Mouse (Mus musculus) heart, adult 8-10 months (tissue): ENCODE measurements around the gene Zswim3. TPM values are rescaled to one million over a fixed set of nuclear protein-coding genes. Genes with fewer than 3 reads are reported as not detected.

Source experiments
- DNase-seq: peaks from one replicate; pipeline ENCODE4 v3.0.0; 2022; ENCODE audit warnings: low spot score
- total RNA-seq, 4 experiments: library from RNA; stranded (reverse); gene quantifications; 2 replicates each; pipeline ENCODE4 v1.2.4; 2022

Gene Zswim3
- total RNA-seq, result 1 to 10 TPM; 2.2 to 2.7 (median 2.5) TPM

DNA sequence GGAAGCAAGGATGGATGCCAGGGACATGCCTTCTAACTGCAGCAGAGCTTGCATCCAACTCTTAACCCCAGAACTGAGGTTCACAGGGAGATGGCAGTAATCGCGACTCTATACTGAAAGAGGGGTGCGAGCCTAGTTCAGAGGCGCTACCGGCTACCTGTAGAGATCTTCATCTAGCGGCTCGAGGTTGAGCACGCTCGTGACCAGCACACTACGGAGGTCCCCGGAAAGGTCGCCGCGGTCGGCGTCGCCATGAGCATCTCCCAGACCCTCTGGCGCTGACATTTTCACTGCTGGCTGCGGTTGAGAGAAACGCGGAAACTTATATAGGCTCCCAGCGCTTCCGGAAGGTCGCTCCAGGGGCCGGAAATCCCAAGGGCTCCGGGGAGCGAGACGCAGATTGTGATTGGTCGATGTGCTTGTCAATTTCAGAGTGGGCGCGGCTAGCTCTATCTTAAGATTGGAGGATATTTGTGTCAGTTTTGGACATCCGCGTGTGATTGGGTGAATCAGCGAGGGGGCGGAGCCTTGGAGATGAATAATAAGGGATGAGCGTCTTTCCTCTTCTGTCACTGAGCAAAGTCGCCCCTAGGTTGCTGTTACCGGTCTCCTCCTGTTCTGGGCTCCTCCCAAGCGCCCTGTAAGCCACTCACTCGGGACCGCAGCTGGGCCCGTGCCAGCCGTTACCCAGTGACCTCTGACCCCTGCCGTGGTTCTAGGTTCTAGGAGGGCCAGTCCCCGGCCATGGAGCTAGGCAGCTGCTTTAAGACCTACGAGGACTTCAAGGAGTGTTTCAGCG lies at the start of gene Zswim3, which contains the start of gene Acot8:
Gene Zswim3 (plus strand): TSS at position 566 of the 799 bp plus-strand sequence.
Gene Acot8 (minus strand): TSS at position 350 of the 799 bp plus-strand sequence.
- DNase-seq, result peak; percentile 100

DNA sequence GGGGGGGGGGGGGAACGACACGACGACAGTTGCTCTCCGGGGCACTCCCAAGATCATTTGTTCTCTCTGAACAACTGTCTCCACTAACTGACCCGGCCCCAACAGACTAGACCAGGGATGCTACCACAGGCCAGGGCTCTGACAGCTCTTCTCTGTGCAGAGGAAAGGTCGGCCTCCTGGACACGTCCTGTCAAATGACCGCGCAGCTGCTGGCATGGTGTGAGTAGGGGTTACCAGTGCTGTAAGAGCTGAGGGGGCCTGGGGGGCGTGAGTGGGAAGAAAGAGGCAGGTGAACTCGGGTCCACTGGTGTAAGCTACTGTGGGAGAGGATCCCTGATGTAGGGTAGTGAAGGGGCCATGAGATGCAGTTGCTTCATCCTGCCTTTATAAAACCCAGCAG lies 47.1 kb upstream of the Zswim3 start:
- no peak for DNase-seq

DNA sequence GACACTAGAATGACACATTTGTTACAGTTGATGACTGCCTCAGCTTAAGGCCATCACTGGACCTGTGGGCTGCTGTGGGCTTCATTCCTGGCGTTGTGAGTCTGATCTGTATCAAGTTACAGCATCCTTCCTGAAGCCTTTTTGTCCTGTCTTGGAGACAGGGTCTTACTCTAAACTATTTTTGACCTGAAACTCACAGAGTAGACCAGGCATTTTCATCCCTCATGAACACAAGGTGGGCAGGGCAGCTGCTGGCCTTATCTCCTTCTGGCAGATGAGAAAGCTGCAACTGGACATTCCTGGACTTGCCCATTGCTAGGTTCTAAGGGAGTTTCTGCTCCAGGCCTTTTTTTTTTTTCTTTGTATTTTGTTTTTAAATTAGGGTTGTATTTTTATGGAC lies 46.2 kb upstream of the Zswim3 start:
- no peak for DNase-seq

DNA sequence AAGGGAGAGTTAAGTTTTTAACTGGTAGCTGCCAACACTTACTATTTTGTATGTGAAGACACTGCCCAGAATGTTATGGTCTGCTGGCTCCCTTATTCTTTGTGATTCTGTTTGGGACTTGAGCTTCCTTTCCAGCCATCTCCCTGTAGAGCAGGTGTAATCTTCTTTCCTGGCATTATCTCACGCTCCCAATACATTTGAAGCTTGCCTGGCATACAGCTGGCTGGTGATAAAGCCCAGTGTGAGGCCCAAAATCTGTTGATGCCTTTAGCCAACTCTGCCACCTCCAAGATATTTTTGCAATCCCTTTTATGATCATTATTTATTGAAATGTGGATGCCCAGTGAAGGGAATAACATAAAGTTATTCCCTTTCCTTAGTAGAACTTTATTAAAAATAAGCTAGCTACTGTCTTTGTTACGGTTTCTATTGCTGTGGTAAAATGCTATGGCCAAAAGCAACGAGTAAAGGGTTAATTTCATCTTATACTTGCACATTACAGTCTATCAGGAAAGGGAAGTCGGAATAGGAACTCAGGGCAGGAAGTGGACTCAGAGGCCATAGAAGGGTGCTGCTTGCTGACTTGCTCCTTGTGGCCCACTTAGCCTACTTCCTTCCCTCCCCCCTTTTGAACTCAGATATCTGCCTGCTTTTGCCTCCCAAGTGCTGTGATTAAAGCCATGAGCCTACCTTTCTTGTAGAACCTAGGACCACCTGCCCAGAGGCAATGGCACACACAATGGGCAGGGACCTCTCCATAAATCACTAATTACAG lies 44.7 kb upstream of the Zswim3 start:
- DNase-seq, result no peak

DNA sequence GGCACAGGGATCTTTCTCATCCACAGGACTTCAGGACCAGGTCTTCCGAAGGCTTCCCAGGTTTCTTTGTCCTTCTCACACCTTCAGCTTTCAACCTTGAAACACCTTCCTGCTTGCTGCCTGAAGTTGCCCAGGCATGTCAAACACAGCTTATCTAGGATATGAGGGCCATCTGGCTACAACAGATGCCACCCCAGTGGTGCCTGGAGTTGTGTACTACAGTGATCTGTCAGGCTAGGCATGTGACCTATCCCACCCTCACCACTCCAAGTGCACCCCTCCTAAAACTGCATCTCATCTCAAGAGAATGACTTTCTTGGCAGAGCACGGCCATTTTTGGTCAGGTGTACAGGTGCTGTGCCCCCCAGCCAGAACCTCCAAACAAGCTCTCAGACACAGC lies 43.4 kb upstream of the Zswim3 start:
- DNase-seq, result no peak

DNA sequence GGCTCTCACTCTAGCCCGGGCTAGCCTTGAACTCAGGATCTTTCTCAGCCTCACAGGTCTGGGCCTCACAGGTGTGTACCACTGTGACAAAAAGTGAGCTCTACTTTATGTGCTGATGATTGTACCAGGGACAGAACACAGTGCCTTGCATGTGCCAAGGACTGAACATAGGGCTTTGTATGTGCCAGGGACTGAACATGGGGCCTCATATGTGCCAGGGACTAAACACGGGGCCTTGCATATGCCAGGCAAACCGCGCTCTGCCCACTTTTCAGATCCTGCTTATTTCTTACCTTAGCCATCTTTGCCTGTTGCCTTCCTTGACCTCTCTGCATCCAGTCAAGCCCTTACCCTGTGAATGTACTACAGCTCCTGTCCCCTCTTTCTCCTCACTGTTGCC lies 42.9 kb upstream of the Zswim3 start:
- no peak for DNase-seq

DNA sequence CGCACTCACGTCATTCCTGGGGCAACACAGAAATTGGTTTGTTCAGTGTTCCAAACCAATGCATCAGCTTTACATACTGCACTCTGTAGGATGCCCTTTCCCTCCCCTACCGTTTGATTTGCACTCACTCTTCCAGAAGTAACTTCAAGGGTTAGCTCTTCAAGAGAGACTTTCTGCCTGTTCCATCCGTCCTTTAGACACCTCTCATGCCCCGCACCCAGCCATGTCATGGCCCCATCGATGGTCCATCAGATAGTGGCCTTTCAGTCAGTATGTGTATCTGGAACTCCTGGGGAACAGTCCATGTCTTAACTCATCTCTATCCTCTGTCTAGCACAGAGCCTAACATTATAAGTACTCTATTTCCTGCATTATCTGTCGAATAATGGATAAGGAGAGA lies 42.3 kb upstream of the Zswim3 start:
- no peak for DNase-seq

DNA sequence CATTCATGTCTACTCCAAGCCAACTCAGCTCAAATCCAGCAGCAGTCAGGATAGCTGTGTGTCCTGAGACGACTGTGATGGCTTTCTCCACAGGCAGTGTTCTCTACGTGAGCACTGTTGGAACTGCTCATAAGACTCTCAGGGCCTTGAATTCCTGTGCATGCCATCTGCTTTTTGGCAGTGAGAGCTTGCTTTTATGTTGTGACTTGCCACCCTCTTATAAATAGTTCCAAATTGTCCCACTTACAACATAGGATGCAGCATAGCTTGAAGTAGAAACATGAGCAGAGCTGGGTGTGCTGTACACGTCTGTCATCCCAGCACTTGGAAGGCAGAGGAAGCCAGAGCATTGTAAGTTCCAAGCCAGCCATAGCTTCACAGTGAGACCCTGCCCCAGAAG lies 39.1 kb upstream of the Zswim3 start:
- no peak for DNase-seq

DNA sequence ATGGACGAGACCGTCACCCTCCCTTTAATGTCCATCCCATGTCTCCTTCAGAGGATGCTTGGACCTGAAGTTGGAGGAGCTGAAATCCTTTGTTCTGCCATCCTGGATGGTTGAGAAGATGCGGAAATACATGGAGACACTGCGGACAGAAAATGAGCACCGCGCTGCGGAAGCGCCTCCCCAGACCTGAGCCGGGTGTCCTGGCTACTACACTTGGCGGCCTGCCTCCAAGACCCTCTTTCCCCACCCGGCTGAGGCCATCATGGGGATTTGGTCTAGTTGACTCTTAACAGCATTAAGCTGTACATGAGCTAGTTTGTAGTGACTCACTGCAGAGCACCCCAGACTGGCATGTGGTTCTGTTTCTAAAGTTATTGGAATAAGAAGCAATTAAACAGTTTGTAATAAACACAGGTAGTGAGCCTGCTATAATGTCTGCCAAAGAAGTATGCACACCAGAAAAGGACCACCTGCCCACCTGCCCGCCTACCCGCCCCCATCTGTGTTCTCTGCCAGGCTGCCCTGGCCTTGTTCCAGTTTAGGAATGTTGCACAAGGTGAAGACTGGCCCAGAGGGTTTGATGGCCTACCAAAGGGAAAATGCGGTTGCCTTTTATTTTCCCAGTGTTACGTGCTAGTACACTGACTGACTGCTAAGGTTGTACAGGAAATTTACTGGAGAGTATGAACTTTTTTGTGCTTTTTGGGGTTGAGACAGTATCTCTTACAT lies 36.9 kb upstream of the Zswim3 start:
- no peak for DNase-seq

DNA sequence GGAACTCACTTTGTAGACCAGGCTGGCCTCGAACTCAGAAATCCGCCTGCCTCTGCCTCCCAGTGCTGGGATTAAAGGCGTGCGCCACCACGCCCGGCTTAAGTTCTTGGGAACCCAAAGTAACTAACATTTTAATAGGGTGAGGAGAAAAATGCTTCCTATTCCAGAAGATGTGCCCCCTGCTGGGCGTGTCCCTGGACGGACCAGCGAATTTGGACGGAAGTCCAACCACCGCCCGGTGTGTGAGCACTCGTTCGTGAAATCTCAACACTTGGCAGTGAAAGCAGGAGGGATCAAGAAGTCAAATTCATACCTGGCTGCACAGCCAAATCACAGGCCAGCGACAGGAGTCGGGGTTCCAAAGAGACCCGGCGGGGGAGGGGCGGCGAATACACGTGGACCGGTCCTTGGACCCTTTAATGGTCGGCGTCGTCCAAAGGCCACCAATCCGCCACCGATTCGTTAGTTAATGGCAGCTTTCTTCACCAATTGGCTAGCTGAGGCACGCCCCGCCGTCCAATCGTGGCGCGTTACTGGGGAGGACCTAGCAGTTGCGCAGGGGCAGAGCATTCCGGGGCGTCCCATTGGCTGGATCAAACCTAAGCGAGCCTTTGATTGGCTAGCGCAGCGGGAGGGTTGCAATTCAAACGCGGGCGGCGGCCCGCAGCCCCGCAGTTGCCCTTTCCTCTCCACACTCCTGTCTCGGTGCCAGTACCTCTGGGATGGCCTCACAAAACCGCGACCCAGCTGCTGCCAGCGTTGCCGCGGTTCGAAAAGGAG lies 35.5 kb upstream of the Zswim3 start, which contains the start of gene Ube2c:
Gene Ube2c (plus strand): TSS at position 641 of the 780 bp plus-strand sequence.
- peak; percentile 99 for DNase-seq

DNA sequence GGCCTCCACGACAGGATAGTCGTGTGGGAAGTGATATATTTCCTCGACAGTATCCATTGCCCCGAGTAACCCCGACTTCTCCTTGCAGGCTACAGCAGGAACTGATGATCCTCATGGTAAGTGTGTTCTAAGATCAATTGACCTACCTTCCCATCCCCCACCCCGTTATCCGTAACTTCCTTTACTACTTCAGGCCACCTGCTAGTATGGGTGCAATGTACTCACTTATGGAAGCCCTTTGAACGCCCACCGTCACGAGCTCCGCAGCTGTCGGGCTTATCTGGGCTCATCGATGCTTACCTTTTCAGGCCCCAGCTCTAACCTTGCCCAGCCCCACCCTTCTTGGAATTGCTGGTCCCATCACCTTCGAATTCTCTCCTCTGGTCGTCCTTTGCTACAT lies 34.6 kb upstream of the Zswim3 start:
- DNase-seq, result no peak

DNA sequence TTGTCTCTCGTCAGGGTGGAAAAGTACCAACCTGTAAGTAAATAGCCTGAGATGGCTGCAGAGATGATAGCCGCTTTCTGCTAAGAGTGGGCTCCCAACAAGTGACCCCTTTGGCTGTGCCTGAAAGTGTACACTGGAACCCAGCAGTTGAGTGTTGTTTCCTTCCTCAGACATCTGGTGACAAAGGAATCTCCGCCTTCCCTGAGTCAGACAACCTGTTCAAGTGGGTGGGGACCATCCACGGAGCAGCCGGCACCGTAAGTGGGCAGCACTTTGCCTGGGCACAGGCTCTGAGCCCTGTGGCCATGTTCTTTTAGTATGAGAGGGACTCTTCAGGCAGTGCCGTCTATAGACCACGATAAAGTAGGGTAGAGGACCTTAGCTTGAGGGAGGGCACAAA lies 33.8 kb upstream of the Zswim3 start:
- no peak for DNase-seq

DNA sequence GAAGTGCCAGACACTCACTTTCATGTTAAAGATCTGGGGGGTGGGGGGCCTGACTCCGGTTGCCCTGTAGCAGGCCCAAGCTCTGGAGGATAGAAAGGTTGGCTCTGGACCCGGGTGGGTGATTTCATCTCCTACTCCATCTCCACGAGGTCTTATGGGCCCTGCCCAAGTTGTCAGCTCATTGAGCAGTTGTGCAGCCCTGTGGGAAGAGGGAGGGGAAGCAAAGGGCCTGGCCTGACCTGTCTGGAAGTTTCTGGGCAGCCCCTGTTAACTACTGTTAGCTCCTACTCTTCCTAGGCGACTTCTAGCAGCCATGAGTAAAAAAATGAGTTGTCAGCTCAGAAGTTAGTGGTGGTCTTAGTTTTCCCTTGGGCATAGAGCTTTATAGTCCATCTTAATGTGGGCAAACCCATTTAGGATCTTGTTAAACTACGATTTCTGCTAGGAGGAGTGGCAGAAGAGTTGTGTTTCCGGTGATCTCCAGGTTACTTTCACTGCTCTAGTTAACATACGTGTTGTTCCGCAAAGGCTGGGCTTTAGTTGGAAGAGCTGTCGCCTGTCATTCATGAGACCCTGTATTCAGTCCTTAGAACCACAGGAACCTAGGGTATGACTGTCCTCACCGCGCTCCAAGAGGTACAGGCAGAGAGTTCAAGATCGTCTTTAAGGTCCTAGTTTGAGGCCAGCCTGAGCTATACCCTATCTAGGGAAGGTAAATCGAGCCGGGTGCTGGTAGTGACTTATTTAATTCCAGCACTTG lies 31.5 kb upstream of the Zswim3 start:
- DNase-seq, result no peak

DNA sequence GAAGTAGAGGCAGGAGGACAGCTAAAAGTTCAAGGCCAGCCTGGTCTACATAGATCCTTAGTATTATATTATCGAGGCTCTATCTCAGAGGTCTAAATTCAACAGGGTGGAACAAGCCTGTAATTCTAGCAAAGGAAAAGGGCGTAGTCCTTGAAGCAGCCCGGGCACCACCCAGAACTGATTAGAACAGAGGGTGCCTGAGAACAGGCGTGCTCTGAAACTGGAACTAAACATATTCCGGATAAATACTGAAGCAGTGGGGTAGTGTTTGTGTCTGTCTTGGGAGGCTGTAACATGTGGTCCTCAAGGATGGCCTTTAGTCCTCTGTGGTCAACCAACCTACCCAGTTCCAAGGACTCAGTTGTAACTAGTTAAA lies 30.9 kb upstream of the Zswim3 start:
- DNase-seq, result no peak

DNA sequence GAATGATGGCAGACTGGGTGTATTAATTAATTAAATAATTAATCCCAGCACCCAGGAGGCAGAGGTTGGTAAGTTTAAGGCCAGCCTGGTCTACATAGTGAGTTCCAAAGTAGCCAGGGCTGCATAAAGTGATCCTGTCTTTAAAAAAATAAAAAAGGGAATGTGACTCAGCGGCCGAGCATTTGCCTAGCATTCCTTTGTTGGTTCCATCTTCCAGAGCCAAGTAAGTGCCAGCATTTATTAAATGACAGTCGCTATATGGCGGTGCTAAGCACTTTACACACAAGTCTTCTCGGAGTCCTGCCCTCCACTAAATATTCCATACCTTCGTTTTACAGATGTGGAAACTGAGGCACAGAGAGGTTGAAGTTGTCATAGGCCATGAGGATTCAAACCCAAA lies 28.8 kb upstream of the Zswim3 start:
- no peak for DNase-seq

DNA sequence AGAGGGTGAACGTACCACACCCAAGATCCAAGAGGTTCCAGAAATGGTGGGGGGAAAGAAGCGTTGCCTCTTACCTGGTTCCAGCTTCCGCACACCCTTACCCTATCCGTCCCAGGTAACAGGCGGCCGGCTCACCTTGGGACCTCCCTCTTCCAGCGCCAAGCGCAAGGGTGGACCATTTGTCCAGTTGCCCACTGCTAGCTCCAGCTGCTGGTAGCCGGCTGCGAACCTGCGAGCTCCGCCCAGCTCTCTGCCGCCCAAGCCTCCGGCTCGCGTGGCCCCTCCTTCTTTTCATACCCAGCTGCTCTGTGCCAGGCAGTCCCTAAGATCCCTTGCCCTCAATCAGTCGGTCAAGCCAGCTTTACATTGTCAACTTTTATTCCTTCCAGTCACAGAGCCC lies 28.1 kb upstream of the Zswim3 start:
- DNase-seq, result no peak

DNA sequence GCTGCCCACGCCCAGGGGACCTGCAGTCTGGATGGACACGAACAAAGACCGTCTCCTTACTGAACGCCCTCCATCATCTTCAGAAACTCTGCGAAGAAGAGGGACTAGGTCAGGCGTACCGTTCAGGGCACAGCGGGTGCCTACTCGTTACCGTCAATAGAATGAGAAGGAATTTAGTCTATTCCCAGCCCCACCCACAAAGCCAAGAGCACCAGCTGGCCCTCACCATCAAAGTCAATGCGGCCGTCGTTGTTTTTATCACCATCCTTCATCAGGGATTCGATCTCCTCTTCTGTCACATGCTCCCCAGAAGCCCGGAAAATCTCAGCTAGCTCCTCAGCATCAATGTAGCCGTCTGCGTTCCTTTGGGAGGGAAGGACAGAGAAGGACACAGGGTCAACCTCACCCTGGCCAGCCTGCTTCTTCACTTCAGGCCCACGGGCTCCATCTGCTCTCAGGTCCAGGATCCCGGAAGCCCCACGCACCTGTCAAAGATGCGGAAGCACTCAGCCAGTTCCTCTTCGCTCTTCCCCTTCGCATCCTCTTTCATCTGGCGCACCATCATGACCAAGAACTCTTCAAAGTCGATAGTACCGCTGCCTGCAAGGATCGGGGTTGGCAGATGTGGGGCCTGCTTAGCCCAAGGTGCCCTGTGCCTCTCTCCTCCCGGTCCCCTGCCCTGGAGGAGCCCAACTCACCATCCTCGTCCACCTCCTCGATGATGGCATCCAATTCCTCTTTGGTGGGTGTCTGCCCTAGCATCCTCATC lies 27.5 kb upstream of the Zswim3 start:
- DNase-seq, result no peak

DNA sequence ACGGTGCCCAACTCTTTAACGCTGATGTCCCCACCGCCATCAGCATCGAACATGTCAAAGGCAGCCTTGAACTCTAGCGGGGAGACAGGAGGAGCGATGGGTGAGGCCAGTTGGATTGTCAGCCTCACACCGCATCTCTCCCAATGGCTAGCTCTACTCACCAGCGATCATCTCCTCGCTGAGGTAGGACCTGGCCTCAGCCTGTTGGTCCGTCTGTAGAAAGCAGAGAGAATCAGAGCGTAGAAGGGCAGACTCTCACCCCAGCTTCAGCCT lies 26.9 kb upstream of the Zswim3 start:
- no peak for DNase-seq

DNA sequence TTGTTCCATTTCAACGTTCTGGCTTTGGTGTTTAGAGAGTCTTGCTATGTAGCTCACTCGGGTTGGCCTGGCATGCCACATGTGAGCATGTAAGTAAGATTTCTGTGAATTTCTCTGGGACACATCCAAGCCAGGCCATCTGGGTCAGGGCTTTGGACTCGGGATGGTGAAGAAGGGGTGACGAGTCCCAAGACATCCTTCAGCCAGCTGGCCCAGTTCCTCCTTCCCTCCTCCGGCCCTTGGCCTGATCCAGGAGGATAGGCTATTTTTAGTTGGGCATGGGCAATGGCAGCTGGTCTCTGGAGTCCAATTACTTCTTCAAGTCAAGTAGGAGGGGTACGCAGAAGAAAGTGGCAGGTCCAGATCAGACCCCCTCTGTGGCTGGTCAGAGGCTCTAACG lies 26.1 kb upstream of the Zswim3 start:
- no peak for DNase-seq

DNA sequence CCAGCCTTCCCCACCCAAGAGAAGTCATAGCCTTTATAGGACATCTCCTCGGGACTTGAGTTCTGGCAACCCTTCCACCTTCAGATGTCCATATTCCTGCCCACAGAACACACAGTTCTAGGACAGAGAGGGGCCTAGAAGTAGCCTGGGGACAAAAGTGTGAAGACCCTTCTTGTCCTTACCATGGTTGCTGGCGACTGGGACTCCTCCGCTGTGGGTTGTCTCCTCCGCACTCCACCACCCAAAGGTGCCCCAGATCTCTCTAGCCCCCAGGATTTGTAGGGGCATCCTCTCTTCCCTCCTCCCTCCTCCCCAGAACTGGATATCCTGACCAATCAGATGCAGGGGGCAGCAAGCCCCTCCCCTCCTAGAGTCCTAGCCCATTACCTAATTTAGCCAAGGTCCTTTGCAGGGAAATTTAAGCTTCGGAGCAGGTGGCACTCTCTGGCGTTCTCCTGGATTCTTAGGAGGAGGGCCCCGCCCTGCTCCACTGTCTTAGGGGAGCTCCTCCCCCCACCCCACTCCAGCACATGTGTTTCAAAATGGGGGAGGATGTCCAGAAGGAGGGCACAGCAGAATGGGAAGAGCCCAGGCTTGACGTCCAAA lies 25.3 kb upstream of the Zswim3 start, which contains the start of gene Tnnc2:
Gene Tnnc2 (minus strand): TSS at position 487 of the 606 bp plus-strand sequence.
- no peak for DNase-seq
